Mouse (Mus musculus): ENCODE measurements around the gene Rps6.
A peak's percentile ranks its signal among the peaks of the same experiment; 100 is the strongest.

The Rps6 gene

DNA sequence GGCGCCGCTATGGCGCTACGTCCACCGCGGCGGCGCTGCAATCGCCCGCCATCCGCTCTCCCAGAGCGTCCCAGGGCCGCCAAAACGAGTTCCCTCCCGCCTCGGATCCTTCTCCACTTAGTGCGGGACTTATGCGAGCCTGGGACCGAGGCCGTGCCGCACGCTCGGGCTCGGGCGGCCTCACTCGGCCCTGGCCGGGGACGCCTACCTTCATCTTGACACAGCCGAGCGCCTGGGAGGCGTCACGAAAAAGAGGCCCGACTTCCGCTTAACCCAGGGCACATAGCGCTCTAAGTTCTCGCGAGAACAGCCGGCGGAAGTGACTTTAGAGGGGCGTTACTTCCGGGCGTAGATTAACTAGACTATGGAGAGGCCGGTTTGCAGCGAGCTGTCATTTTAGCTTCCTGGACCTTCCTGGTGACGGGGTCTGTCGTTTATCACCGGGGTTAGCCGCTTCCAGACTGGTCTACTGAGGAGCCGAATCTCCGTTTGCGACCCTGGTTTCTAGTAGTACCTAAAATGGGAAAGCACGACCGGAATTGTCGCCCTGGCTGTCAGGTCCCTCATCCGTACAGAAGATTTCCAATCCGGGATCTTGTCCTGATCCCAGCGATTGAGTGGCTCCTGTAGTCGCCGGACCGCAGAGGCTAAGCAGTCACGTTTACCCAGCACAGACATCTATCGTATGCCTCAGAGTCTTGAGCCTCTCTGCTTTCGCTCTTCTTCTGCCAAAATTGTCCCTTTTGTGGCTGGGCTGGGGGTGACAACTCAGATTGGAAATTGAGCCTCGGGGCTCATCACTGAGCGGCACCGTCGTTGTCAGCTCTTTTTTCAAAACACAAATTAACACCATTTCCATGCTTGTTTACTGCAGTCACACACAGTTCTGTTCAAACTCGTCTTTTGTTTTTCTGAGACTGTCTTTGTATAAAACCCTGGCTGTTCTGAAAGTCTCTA, at the start of gene Rps6:
Gene Rps6, minus strand, starts transcription at position 300 of the 957 bp plus-strand sequence.
- peak; percentile 97 for DNase-seq (ENCODE audit: low read depth, low spot score)

- no peak for DNase-seq (ENCODE audit: low read depth, low spot score)
Observed at GRCm38 (mm10) chr4:86905869-86906268, 48.7 kb upstream of the Rps6 start.

- peak; percentile 79 for DNase-seq (ENCODE audit: low read depth, low spot score)
Observed at GRCm38 (mm10) chr4:86904969-86905368, 47.8 kb upstream of the Rps6 start.

- no peak for DNase-seq (ENCODE audit: low read depth, low spot score)
Observed at GRCm38 (mm10) chr4:86902351-86902750, 45.1 kb upstream of the Rps6 start.

- no peak for DNase-seq (ENCODE audit: low read depth, low spot score)
Observed at GRCm38 (mm10) chr4:86898791-86899474, 41.7 kb upstream of the Rps6 start.

DNA sequence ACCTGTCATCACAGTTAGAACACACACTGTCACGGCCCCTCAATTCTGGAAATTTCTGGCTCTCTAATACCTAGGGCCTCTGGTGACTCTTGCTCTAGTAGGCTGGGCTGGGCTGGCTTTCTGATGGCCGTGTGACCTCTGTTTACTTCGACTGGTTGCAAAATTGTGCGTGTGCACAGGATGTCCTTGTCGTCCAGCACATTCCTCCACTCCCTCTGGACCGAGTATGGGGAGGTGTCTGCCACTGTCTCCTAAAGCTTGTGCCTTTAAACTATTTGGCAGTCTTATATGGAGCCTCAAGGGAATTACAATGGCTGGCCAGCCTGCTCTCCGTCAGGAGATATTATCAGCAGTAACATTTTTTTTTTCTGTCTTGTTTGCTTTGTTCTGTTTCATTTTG, 40.2 kb upstream of the Rps6 start:
- no peak for DNase-seq (ENCODE audit: low read depth, low spot score)

- peak; percentile 84 for DNase-seq (ENCODE audit: low read depth, low spot score)
Observed at GRCm38 (mm10) chr4:86887879-86888278, 30.7 kb upstream of the Rps6 start.

- DNase-seq (ENCODE audit: low read depth, low spot score) = peak; percentile 52
Observed at GRCm38 (mm10) chr4:86886160-86886878, 29.1 kb upstream of the Rps6 start.

- no peak for DNase-seq (ENCODE audit: low read depth, low spot score)
Observed at GRCm38 (mm10) chr4:86885790-86886159, 28.6 kb upstream of the Rps6 start.

DNA sequence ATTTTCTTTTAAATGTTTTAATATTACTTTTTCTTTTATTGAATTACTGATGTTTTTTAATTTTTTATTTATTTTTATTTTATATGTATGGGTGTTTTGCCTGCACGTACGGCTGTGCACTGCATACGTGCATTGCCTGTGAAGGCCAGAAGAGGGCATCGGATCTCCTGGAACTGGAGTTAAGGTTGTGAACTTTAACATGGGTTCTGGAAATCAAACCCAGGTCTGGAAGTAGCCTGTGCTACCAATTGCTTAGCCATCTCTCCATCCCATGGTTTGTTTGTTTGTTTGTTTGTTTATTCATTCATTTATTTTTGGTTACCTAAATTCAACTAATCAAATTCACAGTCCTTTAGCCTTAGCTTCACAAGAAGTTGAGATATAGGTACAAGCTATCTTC, 27.7 kb upstream of the Rps6 start:
- peak; percentile 75 for DNase-seq (ENCODE audit: low read depth, low spot score)

GRCm38 (mm10) chr4:86882413-86882812, 25.2 kb upstream of the Rps6 start:
- DNase-seq (ENCODE audit: low read depth, low spot score) = no peak

- no peak for DNase-seq (ENCODE audit: low read depth, low spot score)
Observed at GRCm38 (mm10) chr4:86881178-86881577, 24.0 kb upstream of the Rps6 start.

- no peak for DNase-seq (ENCODE audit: low read depth, low spot score)
Observed at GRCm38 (mm10) chr4:86879477-86879876, 22.3 kb upstream of the Rps6 start.

GRCm38 (mm10) chr4:86874146-86874847, 17.1 kb upstream of the Rps6 start, which contains the start of gene Acer2:
TSS of gene Acer2 (plus strand) at chr4:86874396.
- DNase-seq (ENCODE audit: low read depth, low spot score) = peak; percentile 93

DNA sequence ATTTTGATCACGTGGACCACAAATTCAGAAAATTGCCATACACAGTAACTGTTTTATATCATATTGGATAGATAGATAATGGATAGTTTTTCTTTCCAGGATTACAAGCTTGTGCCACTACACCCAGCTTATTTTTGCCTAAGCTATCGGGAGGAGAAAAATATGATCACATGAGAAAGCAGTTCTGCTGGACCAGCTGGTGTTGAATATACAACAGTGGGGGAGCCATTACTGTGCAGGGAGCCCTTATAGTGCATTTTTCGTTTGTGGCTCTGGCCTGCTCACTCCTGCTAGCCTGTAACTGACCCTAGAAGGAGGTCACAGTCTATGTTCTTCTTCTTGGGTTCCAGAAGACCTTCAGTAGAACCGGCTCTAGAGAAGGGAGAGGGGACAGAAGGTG, 15.9 kb upstream of the Rps6 start:
- no peak for DNase-seq (ENCODE audit: low read depth, low spot score)

DNA sequence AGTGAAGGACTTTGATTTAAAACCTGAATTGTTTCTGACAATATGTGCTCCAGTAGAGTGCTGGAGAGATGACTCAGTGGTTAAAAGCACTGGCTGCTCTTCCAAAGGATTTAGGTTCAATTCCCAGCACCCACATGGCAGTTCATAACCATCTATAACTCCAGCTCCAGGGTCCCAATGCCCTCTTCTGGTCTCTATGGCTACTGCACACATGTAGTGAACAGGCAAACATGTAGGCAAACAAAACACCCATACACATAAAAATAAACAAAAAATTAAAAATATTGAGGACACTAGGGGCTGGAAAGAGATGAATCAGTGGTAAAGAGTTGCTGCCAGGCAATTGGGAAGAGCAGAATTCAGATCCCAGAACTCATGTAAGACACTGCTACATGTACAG, 14.8 kb upstream of the Rps6 start:
- peak; percentile 48 for DNase-seq (ENCODE audit: low read depth, low spot score)

DNA sequence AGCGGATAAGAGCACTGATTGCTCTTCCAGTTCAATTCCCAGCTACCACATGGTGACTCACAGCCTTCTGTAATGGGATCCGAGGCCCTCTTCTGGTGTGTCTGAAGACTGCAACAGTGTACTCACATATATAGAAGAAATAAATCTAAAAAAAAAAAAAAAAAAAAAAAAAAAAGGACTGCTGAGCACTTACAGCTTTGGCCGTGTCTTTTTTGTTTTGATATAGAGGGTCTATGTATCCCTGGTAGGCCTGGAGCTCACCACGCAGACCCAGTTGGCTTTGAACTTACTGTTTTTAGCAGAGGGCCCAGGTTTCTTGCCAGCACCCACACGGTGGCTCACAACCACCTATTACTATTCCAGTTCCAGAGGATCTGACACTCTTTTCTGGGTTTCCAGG, 6.9 kb upstream of the Rps6 start:
- DNase-seq (ENCODE audit: low read depth, low spot score) = no peak

DNA sequence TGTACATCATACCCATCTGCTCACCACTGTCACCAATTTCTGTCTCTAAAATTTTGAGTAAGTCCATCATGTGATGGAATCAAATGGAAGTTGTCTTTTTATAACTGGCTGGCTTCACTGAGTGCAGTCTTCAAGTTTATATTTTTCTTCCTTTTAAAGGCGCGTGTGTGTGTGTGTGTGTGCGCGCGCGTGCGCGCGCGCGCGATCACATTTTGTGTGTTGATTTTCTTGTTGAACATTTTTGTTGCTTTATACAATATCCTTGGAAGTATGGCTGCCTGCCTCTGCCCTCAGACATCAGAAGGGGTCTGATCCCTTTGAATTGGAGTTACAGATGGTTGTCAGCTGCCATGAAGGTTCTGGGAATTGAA, 843 bp upstream of the Rps6 start:
- DNase-seq (ENCODE audit: low read depth, low spot score) = no peak

DNA sequence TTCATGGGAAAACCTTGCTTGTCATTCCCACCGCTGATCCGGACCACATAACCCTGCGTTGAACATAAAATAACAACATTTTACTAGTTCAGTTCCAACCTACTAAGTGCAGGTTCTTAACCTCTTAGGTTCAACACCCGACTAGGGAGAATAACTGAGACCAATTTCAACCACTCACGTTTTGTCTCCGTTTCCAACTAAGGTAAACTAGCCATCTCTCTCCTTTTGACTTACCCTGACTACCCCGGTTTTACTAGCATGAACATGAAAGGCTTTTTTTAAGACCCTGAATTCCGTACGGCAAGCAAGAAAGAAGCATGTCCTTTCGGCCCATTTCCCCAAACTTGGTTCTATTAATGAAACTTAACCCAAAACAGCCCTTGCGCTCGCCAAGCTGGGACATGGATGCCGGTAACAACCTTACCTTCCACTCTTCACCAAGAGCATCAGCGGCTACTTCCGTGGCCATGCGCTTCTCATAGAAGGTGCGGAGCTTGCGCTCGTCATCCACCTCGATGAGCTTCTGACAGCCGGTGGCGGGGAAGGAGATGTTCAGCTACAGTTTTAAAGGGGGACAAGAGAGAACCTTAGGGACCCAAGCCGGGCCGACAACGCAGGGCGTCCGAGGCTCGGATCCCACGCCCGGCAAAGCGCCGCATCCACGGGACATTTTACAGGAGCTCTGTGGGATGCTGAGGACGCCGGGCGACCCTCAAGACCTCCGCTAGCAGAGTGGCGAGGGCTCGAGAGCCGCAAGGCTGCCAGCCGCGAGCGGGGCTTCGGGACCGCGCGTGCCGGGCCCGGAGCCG, 704 bp downstream of the Rps6 start:
- no peak for DNase-seq (ENCODE audit: low read depth, low spot score)

- peak; percentile 47 for DNase-seq (ENCODE audit: low read depth, low spot score)
Observed at GRCm38 (mm10) chr4:86852813-86853590, 4.2 kb downstream of the Rps6 start.

All from ZHBTc4 (cell line).